Mouse (Mus musculus) megakaryocyte-erythroid progenitor cell, adult 5 weeks (primary cell): ENCODE measurements around the gene Ankrd39. TPM values are rescaled to one million over a fixed set of nuclear protein-coding genes. Genes with fewer than 3 reads are reported as not detected.

ENCODE experiments used
- polyA plus RNA-seq: library from polyadenylated mRNA; stranded (reverse); fragments of >175 nt; gene quantifications from 2 replicates; pipeline ENCODE4 v1.2.3, GENCODE M21; 2012

Gene Ankrd39
- 10.8 and 13.6 TPM in 2 replicates for polyA plus RNA-seq

DNA sequence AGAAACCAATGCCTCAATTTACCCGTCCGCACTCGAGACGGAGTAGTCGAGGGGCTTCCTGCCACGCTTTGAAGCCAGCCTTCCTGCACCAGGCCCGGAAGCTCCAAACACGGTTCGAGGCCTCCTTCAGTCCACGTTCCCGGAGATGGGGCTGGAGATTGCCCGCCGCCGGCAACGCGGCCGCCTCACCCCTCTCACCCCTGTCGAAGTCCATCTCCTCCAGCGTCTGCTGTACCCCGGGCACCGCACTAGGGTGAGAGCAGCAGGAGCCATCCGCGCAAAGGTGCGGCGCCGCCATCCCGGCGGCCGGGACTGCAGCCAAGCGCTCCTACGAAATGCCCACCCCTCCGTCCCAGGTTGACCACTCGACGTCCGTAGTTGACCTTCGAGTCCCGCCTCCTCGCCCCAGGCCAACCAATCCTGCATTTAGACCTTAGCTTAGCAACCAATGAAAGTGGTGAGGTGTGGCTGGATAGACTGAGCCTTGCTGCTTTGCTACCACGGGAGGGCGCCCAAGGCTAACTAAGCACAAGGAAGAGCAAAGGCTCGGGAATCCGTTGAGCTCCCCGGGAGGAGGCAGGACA lies at the start of gene Ankrd39:
TSS of gene Ankrd39 (minus strand) at position 558 of the 584 bp plus-strand sequence.

DNA sequence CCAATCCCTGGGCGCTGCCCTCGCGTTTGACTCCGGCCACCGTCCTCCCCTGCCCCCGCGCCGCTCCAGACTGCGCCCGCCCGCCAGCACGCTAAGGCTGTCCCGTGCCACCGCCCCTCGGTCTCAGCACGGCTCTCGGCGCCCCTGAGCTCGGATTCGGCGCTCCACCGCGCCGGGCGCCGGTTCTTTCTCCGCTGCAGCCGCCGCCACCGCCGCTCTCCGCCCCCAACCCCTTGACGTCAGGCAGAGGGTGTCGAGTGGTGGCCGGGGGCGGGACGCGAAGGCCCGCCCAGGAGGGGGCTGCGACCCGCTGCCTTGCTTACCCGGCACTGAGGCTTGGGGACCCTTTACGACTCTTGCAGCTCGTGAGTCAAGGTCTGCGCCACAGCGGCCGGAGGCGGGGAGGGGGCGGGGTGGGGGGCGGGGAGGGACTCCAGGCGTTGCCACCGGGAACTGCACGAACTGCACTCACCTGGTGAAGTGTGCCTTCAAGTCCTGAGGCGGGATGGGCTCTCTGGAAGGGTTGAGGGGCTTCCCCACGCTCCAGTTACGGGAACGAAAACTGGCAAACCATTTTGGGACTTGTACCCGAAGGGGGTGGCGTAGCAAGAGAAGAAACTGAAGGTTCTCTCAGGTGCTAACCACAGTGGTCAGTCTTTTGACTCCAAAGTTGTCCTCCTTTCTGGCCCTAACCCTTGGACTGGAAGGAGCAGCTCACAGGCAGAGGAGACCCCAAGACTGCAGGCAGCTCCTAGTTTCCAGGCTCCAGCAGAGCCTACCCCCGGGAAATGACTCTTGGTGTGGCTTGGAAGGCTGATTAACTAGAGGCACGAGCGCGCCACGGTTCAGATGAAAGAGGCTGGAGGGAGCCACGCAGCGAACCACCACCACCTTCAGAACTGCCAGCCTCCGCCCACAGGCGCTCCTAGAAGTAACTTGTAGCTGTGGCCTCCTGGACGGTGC lies 11.1 kb upstream of the Ankrd39 start, which contains the start of gene Sema4c:
TSS of gene Sema4c (minus strand) at position 319 of the 963 bp plus-strand sequence.

DNA sequence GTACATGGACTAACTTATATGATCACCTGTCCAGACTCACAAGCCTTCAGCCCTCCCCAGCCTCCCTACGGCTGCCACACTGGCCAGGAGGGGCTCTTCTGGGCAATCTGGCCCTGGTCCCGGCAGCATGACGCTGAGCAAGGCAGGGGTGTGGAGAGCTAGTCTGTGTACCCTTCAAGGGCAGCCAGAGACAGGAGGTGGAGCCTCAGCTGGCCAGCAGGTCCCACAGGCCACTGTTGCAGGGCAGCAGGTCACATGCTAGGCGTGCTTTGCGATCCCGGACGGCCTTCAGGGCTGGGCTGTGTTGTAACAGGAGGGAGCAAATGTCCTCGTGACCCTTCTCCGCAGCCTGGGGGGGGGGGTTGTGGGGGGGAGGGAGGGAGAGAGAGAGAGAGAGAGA lies 8.1 kb downstream of the Ankrd39 start, which contains the start of gene Gm42417:
TSS of gene Gm42417 (minus strand) at position 244 of the 400 bp plus-strand sequence.

DNA sequence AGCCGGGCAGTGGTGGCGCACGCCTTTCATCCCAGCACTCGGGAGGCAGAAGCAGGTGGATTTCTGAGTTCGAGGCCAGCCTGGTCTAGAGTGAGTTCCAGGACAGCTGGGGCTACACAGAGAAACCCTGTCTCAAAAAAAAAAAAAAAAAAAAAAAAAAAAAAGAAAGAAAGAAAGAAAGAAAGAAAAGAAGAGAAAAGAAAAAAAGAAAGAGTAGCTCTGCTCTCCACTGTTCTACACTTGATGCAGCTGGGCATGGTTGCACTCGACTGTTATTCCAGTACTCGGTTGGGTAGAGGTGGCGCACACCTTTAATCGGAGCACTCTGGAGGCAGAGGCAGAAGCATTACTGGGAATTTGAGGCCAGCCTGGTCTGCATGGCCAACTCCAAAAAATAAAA lies 10.5 kb downstream of the Ankrd39 start, which contains the start of gene Ankrd23:
TSS of gene Ankrd23 (minus strand) at position 101 of the 400 bp plus-strand sequence.

DNA sequence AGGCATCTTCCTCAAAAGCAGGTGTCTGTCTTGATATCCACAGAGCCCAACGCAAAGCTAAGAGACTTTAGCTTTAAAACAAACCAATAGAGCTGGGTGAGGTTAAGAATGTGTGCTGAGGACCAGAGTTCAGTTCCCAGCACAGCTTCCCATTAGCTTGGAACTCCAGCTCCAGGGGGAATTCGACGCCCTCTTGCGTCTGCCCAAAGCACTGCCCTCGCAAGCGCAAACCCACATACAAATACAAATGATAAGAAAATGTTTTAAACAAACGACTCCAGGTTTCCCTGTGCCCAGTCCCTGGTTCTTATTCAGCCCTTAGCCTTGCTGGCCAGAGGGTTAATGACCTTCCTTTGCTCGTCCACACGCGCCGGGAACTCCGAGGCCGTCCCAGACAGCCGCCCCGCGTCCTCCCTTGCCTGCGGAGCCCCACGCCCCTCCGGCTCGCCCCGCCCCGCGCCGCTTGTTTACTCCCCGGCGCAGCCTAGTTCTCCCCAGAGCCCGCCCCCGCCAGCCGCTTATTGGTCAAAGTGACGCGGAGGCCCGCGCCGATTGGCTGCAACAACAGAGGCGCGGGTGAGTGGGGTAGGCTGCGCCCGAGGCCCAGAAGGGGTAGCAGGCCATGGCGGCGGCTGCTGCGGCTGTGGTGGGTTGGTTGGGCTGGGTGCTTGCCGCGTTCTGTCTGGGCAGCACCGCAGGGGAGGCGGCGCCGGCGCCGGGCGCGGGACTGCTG lies 35.8 kb downstream of the Ankrd39 start, which contains the start of gene Cnnm3:
TSS of gene Cnnm3 (plus strand) at position 579 of the 733 bp plus-strand sequence.

Other genes starting within 250 kb of the Ankrd39 start
- 105 and 124 TPM in 2 replicates for gene Arid5a, start 239.7 kb downstream of the Ankrd39 start, polyA plus RNA-seq
- gene Kansl3, start 178.3 kb downstream of the Ankrd39 start, polyA plus RNA-seq: 31.7 and 42.0 TPM in 2 replicates
- gene Fer1l5, start 175.2 kb downstream of the Ankrd39 start, polyA plus RNA-seq: not detected in 2 replicates
- gene Lman2l, start 102.2 kb downstream of the Ankrd39 start, polyA plus RNA-seq: 10.3 and 14.2 TPM in 2 replicates
- gene Cnnm4, start 75.8 kb downstream of the Ankrd39 start, polyA plus RNA-seq: 7.3 and 7.8 TPM in 2 replicates
- gene Cnnm3, start 35.6 kb downstream of the Ankrd39 start, polyA plus RNA-seq: 28.4 and 38.0 TPM in 2 replicates
- 8.2 and 12.9 TPM in 2 replicates for gene Ankrd23, start 10.6 kb downstream of the Ankrd39 start, polyA plus RNA-seq
- gene Gm42417, start 8.0 kb downstream of the Ankrd39 start, polyA plus RNA-seq: not detected in 2 replicates
- gene Sema4c, start 10.9 kb upstream of the Ankrd39 start, polyA plus RNA-seq: 2.9 and 5.3 TPM in 2 replicates
- gene Fam178b, start 135.7 kb upstream of the Ankrd39 start, polyA plus RNA-seq: 0.23 and 0.65 TPM in 2 replicates
- gene Cox5b, start 144.0 kb upstream of the Ankrd39 start, polyA plus RNA-seq: 1,724 and 1,930 TPM in 2 replicates
- gene 4933424G06Rik, start 162.7 kb upstream of the Ankrd39 start, polyA plus RNA-seq: not detected in 2 replicates
- 54.0 and 59.5 TPM in 2 replicates for gene Actr1b, start 167.0 kb upstream of the Ankrd39 start, polyA plus RNA-seq
- gene Zap70, start 214.4 kb upstream of the Ankrd39 start, polyA plus RNA-seq: 1.4 and 1.6 TPM in 2 replicates